Comparison of ENCODE assay signal across 9 mouse cellular contexts in the genomic region with DNA sequence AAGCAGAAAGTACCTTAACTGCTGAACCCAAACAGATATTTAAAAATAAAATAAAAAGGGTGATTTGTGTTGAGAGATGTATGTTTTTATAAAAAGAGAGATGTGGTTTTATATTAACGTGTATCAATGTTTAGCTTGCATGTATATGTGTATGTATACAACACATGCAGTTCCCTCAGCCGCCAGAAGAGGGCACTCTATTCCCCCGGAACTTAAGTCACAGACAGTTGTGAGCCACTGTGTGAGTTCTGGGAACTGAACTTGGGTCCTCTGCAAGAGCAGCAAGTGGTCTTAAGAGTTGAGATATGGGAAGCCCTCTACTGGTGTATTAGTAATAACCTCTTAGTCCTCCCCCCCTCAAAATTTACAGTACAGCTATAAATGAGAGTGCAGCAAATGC.
DNase-seq lines count a peak whose midpoint lies in the region; ATAC-seq lines count a peak whose summit lies in the region.
"Had no signal": no experiment of that assay in that cellular context is flagged by ENCODE, and none has a peak within 500 bp of the region (broad histone marks: within the 10 kb centered on the region; RNA-seq: fewer than 3 reads in every experiment).

No protein-coding gene starts in this region.

- no peak overlapping the region for H3K4me3 ChIP-seq in kidney, embryonic 16.5 days (ENCODE audit: low read length)
- H3K4me3 ChIP-seq: forebrain, embryonic 12.5 days had no signal

- ATAC-seq in kidney, embryonic 16.5 days (ENCODE audit: low FRiP score, low TSS enrichment): no peak

- peaks cover 18% of the 10 kb centered on the region; the same call in 1 of the 2 replicates for H3K9me3 ChIP-seq in kidney, embryonic 16.5 days (ENCODE audit: low read length)

- no peak overlapping the region for H3K27ac ChIP-seq in kidney, embryonic 16.5 days (ENCODE audit: low read length)
- H3K27ac ChIP-seq: forebrain, embryonic 12.5 days had no signal

- intact Hi-C loops in gastrocnemius, postnatal 14 days (cut with DNase I; ENCODE audit: low total_unique reads): no loop called here

- DNase-seq in kidney, adult 9 months: peak; percentile 14
- peak; percentile 43 to 48 for DNase-seq in B cell, adult 2 months
- DNase-seq in NIH3T3 (ENCODE audit: low read depth): peak; percentile 30
- DNase-seq in lung, postnatal 14 days: peak; percentile 27
- DNase-seq in adrenal gland, postnatal 36 days: no peak
- no peak for DNase-seq in urinary bladder, postnatal 36 days (ENCODE audit: low spot score in 2 of 2)
- DNase-seq in gastrocnemius, postnatal 14 days: no peak

- 69% methylated on average over 3 of the region's 3 CpGs for WGBS in kidney, embryonic 16.5 days

- H3K36me3 ChIP-seq in kidney, embryonic 16.5 days (ENCODE audit: insufficient read depth, low read length): peaks cover 22% of the 10 kb centered on the region

- no peak overlapping the region for H3K9ac ChIP-seq in kidney, embryonic 16.5 days (replicated peaks; ENCODE audit: low read length)
- H3K9ac ChIP-seq: forebrain, embryonic 12.5 days had no signal

- no peaks in the 10 kb centered on the region for H3K4me1 ChIP-seq in kidney, embryonic 16.5 days (ENCODE audit: insufficient read depth, low read length)
- H3K4me1 ChIP-seq: forebrain, embryonic 12.5 days had no signal

- H3K27me3 ChIP-seq in kidney, embryonic 16.5 days (ENCODE audit: insufficient read depth, low read length): no peaks in the 10 kb centered on the region
- H3K27me3 ChIP-seq: forebrain, embryonic 12.5 days had no signal

- no peak overlapping the region for H3K4me2 ChIP-seq in kidney, embryonic 16.5 days (replicated peaks; ENCODE audit: low read depth, low read length)
- H3K4me2 ChIP-seq: forebrain, embryonic 12.5 days had no signal

Comparison
In these comparisons a context has a peak if more than half of its experiments do, and no peak if none do; other contexts are left out.
1. DNase-seq: peak in kidney, adult 9 months (single experiment), B cell, adult 2 months (2 of 2), NIH3T3 (single experiment) and lung, postnatal 14 days (single experiment); none in adrenal gland, postnatal 36 days (0 of 2), urinary bladder, postnatal 36 days (0 of 2) and gastrocnemius, postnatal 14 days (single experiment).